Mouse (Mus musculus) midbrain, embryonic 15.5 days (tissue): ENCODE data around the gene Rnaseh2b. TPM values are rescaled to one million over a fixed set of nuclear protein-coding genes. Genes with fewer than 3 reads are reported as not detected.

ENCODE experiments used
- ATAC-seq: fragments of 200-750 bp; cut with Nextera tagmentation; replicated peaks from 2 replicates; pipeline ENCODE4 v1.8.0; 2017; ENCODE audit warnings: moderate TSS enrichment
- H3K27ac ChIP-seq: fragments of 300-500 bp; sonication (generic); 2 replicates; pipeline ENCODE4 v1.5.1; 2015; ENCODE audit warnings: mild to moderate bottlenecking, inconsistent platforms
- H3K27me3 ChIP-seq: fragments of 300-500 bp; sonication (generic); replicated peaks from 2 replicates; pipeline ENCODE4 v1.6.1; 2015; ENCODE audit warnings: inconsistent platforms
- H3K36me3 ChIP-seq: fragments of 300-500 bp; sonication (generic); replicated peaks from 2 replicates; pipeline ENCODE4 v1.6.1; 2015; ENCODE audit warnings: inconsistent platforms
- H3K4me1 ChIP-seq: fragments of 300-500 bp; sonication (generic); 2 replicates; pipeline ENCODE4 v1.6.1; 2015; ENCODE audit warnings: inconsistent platforms
- H3K4me2 ChIP-seq: fragments of 300-500 bp; sonication (generic); 2 replicates; pipeline ENCODE4 v1.6.1; 2015; ENCODE audit warnings: inconsistent platforms, mild to moderate bottlenecking, moderate library complexity
- H3K4me3 ChIP-seq: fragments of 300-500 bp; sonication (generic); 2 replicates; pipeline ENCODE4 v1.5.1; 2015; ENCODE audit warnings: mild to moderate bottlenecking, inconsistent platforms
- H3K9ac ChIP-seq: fragments of 300-500 bp; sonication (generic); 2 replicates; pipeline ENCODE4 v1.6.1; 2015; ENCODE audit warnings: mild to moderate bottlenecking, inconsistent platforms
- H3K9me3 ChIP-seq: fragments of 300-500 bp; sonication (generic); 2 replicates; pipeline ENCODE4 v1.6.1; 2016; ENCODE audit warnings: inconsistent platforms
- WGBS: fragments of 180-500 bp; shearing (Covaris S2); methylation state at CpG from one replicate; pipeline ENCODE4 v1.1.7; 2015; ENCODE audit warnings: mixed read lengths; 5-methylcytosine and 5-hydroxymethylcytosine counted together
- polyA plus RNA-seq: library from polyadenylated mRNA; unstranded; fragments of >200 nt; fragmentation: Nextera tagmentation; extraction: Ambion mirVana; gene quantifications from 2 replicates; pipeline ENCODE4 v1.2.1, GENCODE M21; 2015

Gene Rnaseh2b
- polyA plus RNA-seq, 1 experiment from 2014 or later, result 23.2 TPM

- no peak overlapping the region for H3K9ac ChIP-seq
These were observed 54.7 kb downstream of the Rnaseh2b start for GRCm38 (mm10) chr14:62347103-62347502.

DNA sequence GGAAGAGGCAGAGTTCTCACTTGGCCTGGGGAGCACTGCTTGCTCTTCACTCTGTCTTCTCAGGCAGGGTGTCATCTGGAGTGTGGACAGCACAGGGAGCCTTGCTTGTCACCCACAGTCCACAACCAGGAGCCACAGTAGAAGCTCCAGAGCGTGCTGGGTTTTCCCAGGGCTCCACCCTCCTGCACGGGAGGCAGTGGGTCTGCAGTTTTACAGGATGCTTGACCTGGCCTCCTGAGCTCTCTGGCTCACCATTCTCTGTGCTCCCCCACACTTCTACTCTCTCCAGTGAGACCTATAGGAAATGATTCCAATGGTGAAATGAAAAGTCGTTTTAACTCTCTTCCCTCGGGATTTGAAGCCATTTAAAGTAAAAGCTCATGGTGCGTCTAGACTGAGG is 57.4 kb downstream of the Rnaseh2b start:
- no peak overlapping the region for H3K27ac ChIP-seq
- no peaks in the 10 kb centered on the region for H3K36me3 ChIP-seq
- ATAC-seq, result no peak
- no peaks in the 10 kb centered on the region for H3K27me3 ChIP-seq
- H3K4me1 ChIP-seq, result 0 out of 2 replicates have a peak, but pooled peaks cover 4% of the 10 kb centered on the region
- H3K4me2 ChIP-seq, result no peak overlapping the region
- H3K4me3 ChIP-seq, result no peak overlapping the region
- no peak overlapping the region for H3K9ac ChIP-seq
- 85% methylated on average over 5 of the region's 5 CpGs for WGBS
- no peaks in the 10 kb centered on the region for H3K9me3 ChIP-seq

More at GRCm38 (mm10) chr14:62347103-62347502, 54.7 kb downstream of the Rnaseh2b start:
- H3K4me3 ChIP-seq, result no peak overlapping the region
- no peaks in the 10 kb centered on the region for H3K9me3 ChIP-seq
- H3K36me3 ChIP-seq, result no peaks in the 10 kb centered on the region
- ATAC-seq, result no peak
- H3K4me2 ChIP-seq, result no peak overlapping the region
- no peak overlapping the region for H3K27ac ChIP-seq
- 80% methylated on average over 7 of the region's 7 CpGs for WGBS
- 0 out of 2 replicates have a peak, but pooled peaks cover 4% of the 10 kb centered on the region for H3K4me1 ChIP-seq
- no peaks in the 10 kb centered on the region for H3K27me3 ChIP-seq

DNA sequence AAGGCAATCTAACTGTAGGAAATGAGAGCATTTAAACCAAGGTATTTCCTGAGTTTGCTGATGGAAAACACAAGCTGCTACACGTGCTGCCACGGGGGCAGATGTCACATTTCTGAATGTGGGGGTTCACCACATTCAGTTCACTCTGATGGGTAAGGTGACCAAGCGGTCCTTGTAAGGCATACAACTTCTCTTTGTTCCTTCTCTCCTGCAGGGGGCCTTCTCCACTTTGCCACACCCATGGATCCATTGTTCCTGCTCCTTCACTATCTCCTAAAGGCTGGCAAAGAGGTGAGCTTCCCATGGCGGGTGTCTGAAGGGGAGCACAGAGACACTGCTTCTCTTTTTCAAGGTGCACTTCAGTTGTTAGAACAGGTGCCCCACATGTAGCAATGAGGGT is 57.8 kb downstream of the Rnaseh2b start:
- WGBS, result 83% methylated on average over 4 of the region's 4 CpGs
- Histone ChIP-seq H3K36me3 (no peaks in the 10 kb centered on the region), H3K4me3 (no peak overlapping the region), H3K4me2 (no peak overlapping the region), H3K27me3 (no peaks in the 10 kb centered on the region), H3K9me3 (no peaks in the 10 kb centered on the region), H3K27ac (no peak overlapping the region), H3K4me1 (0 out of 2 replicates have a peak, but pooled peaks cover 4% of the 10 kb centered on the region), H3K9ac (no peak overlapping the region)
- ATAC-seq, result no peak

- Histone ChIP-seq H3K4me2 (no peak overlapping the region), H3K9me3 (no peaks in the 10 kb centered on the region), H3K4me3 (no peak overlapping the region), H3K27ac (no peak overlapping the region), H3K27me3 (no peaks in the 10 kb centered on the region), H3K9ac (no peak overlapping the region), H3K4me1 (0 out of 2 replicates have a peak, but pooled peaks cover 4% of the 10 kb centered on the region), H3K36me3 (no peaks in the 10 kb centered on the region)
- ATAC-seq, result no peak
- 93% methylated on average over 3 of the region's 3 CpGs for WGBS
These were observed 58.5 kb downstream of the Rnaseh2b start for GRCm38 (mm10) chr14:62350890-62351289.

DNA sequence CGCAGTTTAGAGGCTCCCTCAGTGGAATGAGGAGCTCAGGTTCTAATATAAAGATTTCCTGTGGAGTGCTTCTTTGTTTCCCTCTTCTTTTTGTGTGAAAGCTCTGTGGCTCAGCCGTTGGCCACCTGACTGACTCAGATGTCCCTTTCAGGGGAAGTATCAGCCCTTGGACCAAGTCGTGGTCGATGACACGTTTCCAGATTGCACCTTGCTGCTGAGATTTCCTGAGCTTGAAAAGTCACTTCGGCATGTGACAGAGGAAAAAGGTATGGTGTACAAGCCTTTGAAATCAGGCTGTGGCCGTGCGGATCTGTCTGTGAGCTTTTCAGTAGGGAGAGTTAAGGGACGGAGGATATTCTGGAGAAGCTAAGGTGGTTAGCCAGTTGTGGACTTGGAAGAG is 61.0 kb downstream of the Rnaseh2b start:
- WGBS, result 58% methylated on average over 9 of the region's 9 CpGs
- no peak overlapping the region for H3K4me2 ChIP-seq
- no peaks in the 10 kb centered on the region for H3K36me3 ChIP-seq
- H3K4me1 ChIP-seq, result no peaks in the 10 kb centered on the region
- no peak for ATAC-seq
- H3K27ac ChIP-seq, result no peak overlapping the region
- no peaks in the 10 kb centered on the region for H3K9me3 ChIP-seq
- no peak overlapping the region for H3K4me3 ChIP-seq
- H3K27me3 ChIP-seq, result no peaks in the 10 kb centered on the region
- no peak overlapping the region for H3K9ac ChIP-seq

- Histone ChIP-seq H3K4me3 (no peak overlapping the region), H3K27ac (no peak overlapping the region), H3K27me3 (no peaks in the 10 kb centered on the region), H3K36me3 (no peaks in the 10 kb centered on the region), H3K4me2 (no peak overlapping the region), H3K9ac (no peak overlapping the region), H3K4me1 (no peaks in the 10 kb centered on the region), H3K9me3 (no peaks in the 10 kb centered on the region)
- ATAC-seq, result no peak
- 96% methylated on average over 5 of the region's 5 CpGs for WGBS
These were observed 61.4 kb downstream of the Rnaseh2b start for GRCm38 (mm10) chr14:62353793-62354192.

DNA sequence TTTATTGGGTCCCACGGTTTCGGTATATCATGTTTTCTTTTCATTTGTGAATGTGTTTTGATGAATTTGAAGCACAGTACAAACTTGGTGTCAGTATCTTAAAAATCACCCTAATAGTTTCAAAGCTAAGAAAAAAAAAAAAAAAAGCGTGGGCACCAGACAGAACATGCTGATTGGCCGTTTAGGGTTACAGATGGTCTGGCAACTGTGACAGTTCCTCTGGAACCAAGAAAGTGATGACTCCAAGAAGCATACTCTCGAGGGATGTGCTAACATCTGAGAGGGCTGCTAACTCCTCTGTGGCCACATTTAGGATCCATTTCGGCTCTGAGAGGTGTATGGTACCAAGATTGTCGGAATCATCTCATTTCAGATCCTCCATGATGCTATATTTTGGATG is 62.8 kb downstream of the Rnaseh2b start:
- Histone ChIP-seq H3K4me2 (no peak overlapping the region), H3K9me3 (no peaks in the 10 kb centered on the region), H3K27me3 (no peaks in the 10 kb centered on the region), H3K9ac (no peak overlapping the region), H3K4me3 (no peak overlapping the region), H3K4me1 (no peaks in the 10 kb centered on the region), H3K27ac (no peak overlapping the region), H3K36me3 (no peaks in the 10 kb centered on the region)
- ATAC-seq, result no peak
- WGBS, result 87% methylated on average over 7 of the region's 7 CpGs

- no peaks in the 10 kb centered on the region for H3K4me1 ChIP-seq
- H3K27me3 ChIP-seq, result no peaks in the 10 kb centered on the region
- no peak for ATAC-seq
- no peaks in the 10 kb centered on the region; the same call in 1 of the 2 replicates for H3K36me3 ChIP-seq
- no peak overlapping the region for H3K27ac ChIP-seq
- no peak overlapping the region for H3K4me2 ChIP-seq
- no peaks in the 10 kb centered on the region for H3K9me3 ChIP-seq
- 92% methylated on average over 8 of the region's 8 CpGs for WGBS
- no peak overlapping the region for H3K9ac ChIP-seq
- H3K4me3 ChIP-seq, result no peak overlapping the region
These were observed 69.0 kb downstream of the Rnaseh2b start for GRCm38 (mm10) chr14:62361263-62361980.

- Histone ChIP-seq H3K4me2 (no peak overlapping the region), H3K27ac (no peak overlapping the region), H3K36me3 (no peaks in the 10 kb centered on the region; the same call in 1 of the 2 replicates), H3K27me3 (no peaks in the 10 kb centered on the region), H3K4me3 (no peak overlapping the region), H3K4me1 (no peaks in the 10 kb centered on the region), H3K9ac (no peak overlapping the region), H3K9me3 (no peaks in the 10 kb centered on the region)
- WGBS, result 92% methylated on average over 2 of the region's 2 CpGs
- no peak for ATAC-seq
These were observed 71.4 kb downstream of the Rnaseh2b start for GRCm38 (mm10) chr14:62363774-62364173.

DNA sequence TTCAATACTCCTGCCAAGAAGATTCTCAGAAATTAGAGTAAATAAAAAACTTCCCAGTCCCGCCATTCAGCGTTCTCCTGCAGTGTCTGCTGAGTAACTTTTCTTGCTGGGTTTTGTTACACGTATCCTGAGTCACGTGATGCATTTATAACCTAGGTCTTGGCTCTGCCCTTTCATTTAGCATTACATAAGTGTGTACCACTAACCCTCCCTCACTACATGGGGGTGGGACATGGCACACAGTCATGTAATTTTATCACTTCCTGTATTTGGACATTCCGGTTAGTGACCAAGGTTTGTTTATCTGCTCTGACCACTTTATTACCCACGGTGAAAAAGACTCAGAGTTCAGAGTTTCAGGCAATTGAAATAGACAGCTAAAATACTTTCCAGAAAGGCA is 78.4 kb downstream of the Rnaseh2b start:
- 83% methylated on average over 6 of the region's 6 CpGs for WGBS
- H3K27me3 ChIP-seq, result no peaks in the 10 kb centered on the region
- H3K9me3 ChIP-seq, result no peaks in the 10 kb centered on the region
- H3K36me3 ChIP-seq, result no peaks in the 10 kb centered on the region
- H3K4me2 ChIP-seq, result no peak overlapping the region
- no peaks in the 10 kb centered on the region for H3K4me1 ChIP-seq
- no peak overlapping the region for H3K27ac ChIP-seq
- H3K4me3 ChIP-seq, result no peak overlapping the region
- no peak overlapping the region for H3K9ac ChIP-seq
- ATAC-seq, result no peak

GRCm38 (mm10) chr14:62374001-62374400 is 81.6 kb downstream of the Rnaseh2b start:
- no peak overlapping the region for H3K9ac ChIP-seq
- no peaks in the 10 kb centered on the region for H3K27me3 ChIP-seq
- no peak overlapping the region for H3K27ac ChIP-seq
- 81% methylated on average over 10 of the region's 10 CpGs for WGBS
- H3K4me3 ChIP-seq, result no peak overlapping the region
- no peak for ATAC-seq
- no peaks in the 10 kb centered on the region for H3K36me3 ChIP-seq
- no peaks in the 10 kb centered on the region for H3K4me1 ChIP-seq
- no peak overlapping the region for H3K4me2 ChIP-seq
- H3K9me3 ChIP-seq, result no peaks in the 10 kb centered on the region; the same call in 1 of the 2 replicates

GRCm38 (mm10) chr14:62375694-62376093 is 83.3 kb downstream of the Rnaseh2b start:
- Histone ChIP-seq H3K4me1 (no peaks in the 10 kb centered on the region), H3K27ac (no peak overlapping the region)
- no peak for ATAC-seq

GRCm38 (mm10) chr14:62376115-62376514 is 83.7 kb downstream of the Rnaseh2b start:
- no peak overlapping the region for H3K4me3 ChIP-seq
- no peak overlapping the region for H3K9ac ChIP-seq
- H3K9me3 ChIP-seq, result no peaks in the 10 kb centered on the region; the same call in 1 of the 2 replicates
- no peak overlapping the region for H3K27ac ChIP-seq
- WGBS, result 95% methylated on average over 2 of the region's 2 CpGs
- H3K4me2 ChIP-seq, result no peak overlapping the region
- H3K27me3 ChIP-seq, result no peaks in the 10 kb centered on the region
- H3K4me1 ChIP-seq, result no peaks in the 10 kb centered on the region
- H3K36me3 ChIP-seq, result no peaks in the 10 kb centered on the region
- no peak for ATAC-seq

More at GRCm38 (mm10) chr14:62375694-62376093, 83.3 kb downstream of the Rnaseh2b start:
- Histone ChIP-seq H3K9me3 (no peaks in the 10 kb centered on the region; the same call in 1 of the 2 replicates), H3K27me3 (no peaks in the 10 kb centered on the region), H3K9ac (no peak overlapping the region), H3K4me2 (no peak overlapping the region), H3K4me3 (no peak overlapping the region), H3K36me3 (no peaks in the 10 kb centered on the region)
